Mouse (Mus musculus) cerebellum, adult 2 months (tissue): Measurements from ENCODE around the gene Cmss1.

ENCODE experiments used
- CTCF ChIP-seq: fragments of 200-500 bp; IDR thresholded peaks from 2 replicates; pipeline ENCODE4 v1.5.1; 2011; ENCODE audit warnings: low read depth, mild to moderate bottlenecking, control low read depth, low read length, moderate library complexity, borderline replicate concordance; ENCODE audit not compliant: insufficient read depth
- POLR2A ChIP-seq: fragments of 200-500 bp; IDR thresholded peaks from 2 replicates; pipeline ENCODE4 v1.6.1; 2011; ENCODE audit warnings: low read length, control low read depth, borderline replicate concordance; ENCODE audit not compliant: insufficient read depth

- TF ChIP-seq CTCF (no peak), POLR2A (no peak)
Measured at GRCm38 (mm10) chr16:57558258-57558657, 48.4 kb downstream of the Cmss1 start.
